Mouse (Mus musculus) limb, embryonic 11.5 days (tissue): ENCODE measurements around the gene Fam189b. TPM values are rescaled to one million over a fixed set of nuclear protein-coding genes. Genes with fewer than 3 reads are reported as not detected.

Experiments used
- ATAC-seq: fragments of 200-750 bp; cut with Nextera tagmentation; 2 replicates; pipeline ENCODE4 v1.8.0; 2017; ENCODE audit warnings: low read depth; ENCODE audit not compliant: insufficient number of reproducible peaks, low FRiP score, low TSS enrichment
- DNase-seq: peaks from one replicate; pipeline ENCODE4 v3.0.0-alpha.2; 2015; ENCODE audit warnings: low spot score
- H3K27ac ChIP-seq: fragments of 300-500 bp; sonication (generic); replicated peaks from 2 replicates; pipeline ENCODE4 v1.5.1; 2014; ENCODE audit warnings: low read depth, mild to moderate bottlenecking, low read length
- H3K27me3 ChIP-seq: fragments of 300-500 bp; sonication (generic); 2 replicates; pipeline ENCODE4 v1.6.1; 2014; ENCODE audit warnings: mild to moderate bottlenecking, low read length, mixed read lengths; ENCODE audit not compliant: control insufficient read depth, insufficient read depth
- H3K36me3 ChIP-seq: fragments of 300-500 bp; sonication (generic); 2 replicates; pipeline ENCODE4 v1.6.1; 2014; ENCODE audit warnings: mild to moderate bottlenecking, low read length, moderate library complexity, mixed read lengths; ENCODE audit not compliant: control insufficient read depth, insufficient read depth
- H3K4me1 ChIP-seq: fragments of 300-500 bp; sonication (generic); 2 replicates; pipeline ENCODE4 v1.6.1; 2014; ENCODE audit warnings: low read length, mixed read lengths; ENCODE audit not compliant: control insufficient read depth, insufficient read depth
- H3K4me2 ChIP-seq: fragments of 300-500 bp; sonication (generic); 2 replicates; pipeline ENCODE4 v1.6.1; 2014; ENCODE audit warnings: low read depth, mild to moderate bottlenecking, moderate library complexity; ENCODE audit not compliant: severe bottlenecking
- H3K4me3 ChIP-seq: fragments of 300-500 bp; sonication (generic); 2 replicates; pipeline ENCODE4 v1.5.1; 2014; ENCODE audit warnings: low read depth, low read length
- H3K9ac ChIP-seq: fragments of 300-500 bp; sonication (generic); 2 replicates; pipeline ENCODE4 v1.6.1; 2014; ENCODE audit warnings: mild to moderate bottlenecking, low read length
- H3K9me3 ChIP-seq: fragments of 300-500 bp; sonication (generic); 2 replicates; pipeline ENCODE4 v1.6.1; 2016; ENCODE audit warnings: low read length; ENCODE audit not compliant: control insufficient read depth
- WGBS: fragments of 180-500 bp; shearing (Covaris S2); extraction: QIAGEN DNeasy Blood & Tissue Kit; methylation state at CpG from one replicate; pipeline ENCODE4 v1.1.7; 2014; 5-methylcytosine and 5-hydroxymethylcytosine counted together
- polyA plus RNA-seq: library from polyadenylated mRNA; unstranded; fragments of >200 nt; fragmentation: Nextera tagmentation; extraction: Ambion mirVana; gene quantifications from 2 replicates; pipeline ENCODE4 v1.2.1, GENCODE M21; 2014

Gene Fam189b
- polyA plus RNA-seq, 1 experiment from 2014 or later = 24.0 TPM

DNA sequence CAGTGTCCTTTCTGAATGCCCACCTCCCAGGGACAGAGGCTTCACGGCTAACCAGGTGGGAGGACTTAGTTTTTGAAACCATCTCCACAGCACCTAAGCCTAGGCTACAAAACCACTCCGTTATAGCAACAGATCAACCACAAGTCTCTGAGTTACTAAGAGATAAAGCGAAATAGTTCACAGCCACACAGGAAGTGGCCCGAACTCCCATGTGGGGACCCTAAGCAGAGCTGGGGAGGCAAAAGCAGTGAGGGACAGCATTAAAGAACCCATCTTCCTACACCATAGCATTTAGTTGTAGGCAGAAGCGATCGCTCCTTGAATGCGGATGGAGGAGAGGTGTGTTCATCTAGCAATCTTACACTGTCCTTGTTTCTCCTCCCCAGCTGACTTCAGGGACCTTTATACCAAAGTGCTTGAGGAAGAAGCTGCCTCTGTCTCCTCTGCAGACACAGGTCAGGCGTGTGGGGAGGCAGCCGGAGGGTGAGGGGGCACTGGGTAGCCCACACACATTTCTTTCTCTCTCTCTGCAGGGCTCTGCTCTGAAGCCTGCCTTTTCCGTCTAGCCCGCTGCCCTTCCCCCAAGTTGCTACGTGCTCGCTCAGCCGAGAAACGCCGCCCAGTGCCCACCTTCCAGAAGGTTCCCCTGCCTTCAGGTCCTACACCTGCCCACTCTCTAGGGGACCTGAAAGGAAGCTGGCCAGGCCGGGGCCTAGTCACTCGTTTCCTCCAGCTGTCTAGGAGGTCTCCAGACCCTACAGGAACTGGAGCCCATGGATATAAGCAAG, 4.9 kb downstream of the Fam189b start:
- Histone ChIP-seq H3K27me3 (no peaks in the 10 kb centered on the region), H3K4me2 (no peak overlapping the region), H3K9ac (no peak overlapping the region; the same call in 1 of the 2 replicates), H3K9me3 (no peaks in the 10 kb centered on the region), H3K4me1 (peaks cover 22% of the 10 kb centered on the region), H3K36me3 (0 out of 2 replicates have a peak, but pooled peaks cover 2% of the 10 kb centered on the region), H3K4me3 (no peak overlapping the region), H3K27ac (no peak overlapping the region)
- ATAC-seq (no peak), DNase-seq (no peak)
- WGBS = 85% methylated on average over 18 of the region's 18 CpGs

GRCm38 (mm10) chr3:89188478-89188875, 5.5 kb downstream of the Fam189b start:
- no peaks in the 10 kb centered on the region for H3K27me3 ChIP-seq
- H3K4me3 ChIP-seq = no peak overlapping the region
- 75% methylated on average over 12 of the region's 12 CpGs for WGBS
- no peak overlapping the region for H3K27ac ChIP-seq
- H3K4me1 ChIP-seq = peaks cover 22% of the 10 kb centered on the region
- H3K4me2 ChIP-seq = no peak overlapping the region
- H3K9ac ChIP-seq = no peak overlapping the region; the same call in 1 of the 2 replicates
- 0 out of 2 replicates have a peak, but pooled peaks cover 2% of the 10 kb centered on the region for H3K36me3 ChIP-seq
- no peak for ATAC-seq
- H3K9me3 ChIP-seq = no peaks in the 10 kb centered on the region
- no peak for DNase-seq

- Histone ChIP-seq H3K27ac (no peak overlapping the region), H3K4me1 (peaks cover 3% of the 10 kb centered on the region), H3K36me3 (0 out of 2 replicates have a peak, but pooled peaks cover 2% of the 10 kb centered on the region), H3K4me3 (no peak overlapping the region), H3K4me2 (no peak overlapping the region), H3K9ac (no peak overlapping the region), H3K27me3 (no peaks in the 10 kb centered on the region), H3K9me3 (no peaks in the 10 kb centered on the region)
- DNase-seq (no peak), ATAC-seq (no peak)
- WGBS = 89% methylated on average over 8 of the region's 8 CpGs
Observed at GRCm38 (mm10) chr3:89190436-89190835, 7.5 kb downstream of the Fam189b start.

DNA sequence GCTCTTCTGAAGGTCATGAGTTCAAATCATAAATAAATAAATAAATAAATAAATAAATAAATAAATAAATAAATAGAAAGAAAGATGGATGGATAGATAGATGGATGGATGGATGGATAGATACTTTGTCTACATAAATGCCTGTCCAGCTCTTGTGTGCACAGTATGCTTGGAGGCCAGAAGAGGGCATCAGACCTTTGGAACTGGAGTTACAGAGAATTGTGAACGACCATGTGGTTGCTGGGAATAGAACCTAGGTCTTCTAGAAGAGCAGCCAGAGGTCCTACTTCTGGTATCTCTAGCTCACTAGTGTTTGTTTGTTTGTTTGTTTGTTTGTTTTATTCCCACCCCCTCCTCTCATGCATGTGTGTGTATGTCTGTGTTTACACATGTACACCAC, 10.4 kb downstream of the Fam189b start:
- no peak overlapping the region for H3K4me3 ChIP-seq
- peaks cover 4% of the 10 kb centered on the region for H3K4me1 ChIP-seq
- H3K27me3 ChIP-seq = no peaks in the 10 kb centered on the region
- 71% methylated on average over 1 of the region's 1 CpGs for WGBS
- no peak overlapping the region for H3K27ac ChIP-seq
- ATAC-seq (no peak), DNase-seq (no peak)
- H3K9me3 ChIP-seq = no peaks in the 10 kb centered on the region
- H3K36me3 ChIP-seq = no peaks in the 10 kb centered on the region
- H3K4me2 ChIP-seq = no peak overlapping the region
- no peak overlapping the region for H3K9ac ChIP-seq

- no peak overlapping the region for H3K4me3 ChIP-seq
- H3K4me2 ChIP-seq = no peak overlapping the region
- H3K9me3 ChIP-seq = no peaks in the 10 kb centered on the region
- DNase-seq (no peak), ATAC-seq (no peak)
- H3K27me3 ChIP-seq = no peaks in the 10 kb centered on the region
- 90% methylated on average over 2 of the region's 2 CpGs for WGBS
- H3K9ac ChIP-seq = no peak overlapping the region
- peaks cover 4% of the 10 kb centered on the region for H3K4me1 ChIP-seq
- H3K27ac ChIP-seq = no peak overlapping the region
- H3K36me3 ChIP-seq = no peaks in the 10 kb centered on the region
Observed at GRCm38 (mm10) chr3:89193853-89194252, 10.9 kb downstream of the Fam189b start.

DNA sequence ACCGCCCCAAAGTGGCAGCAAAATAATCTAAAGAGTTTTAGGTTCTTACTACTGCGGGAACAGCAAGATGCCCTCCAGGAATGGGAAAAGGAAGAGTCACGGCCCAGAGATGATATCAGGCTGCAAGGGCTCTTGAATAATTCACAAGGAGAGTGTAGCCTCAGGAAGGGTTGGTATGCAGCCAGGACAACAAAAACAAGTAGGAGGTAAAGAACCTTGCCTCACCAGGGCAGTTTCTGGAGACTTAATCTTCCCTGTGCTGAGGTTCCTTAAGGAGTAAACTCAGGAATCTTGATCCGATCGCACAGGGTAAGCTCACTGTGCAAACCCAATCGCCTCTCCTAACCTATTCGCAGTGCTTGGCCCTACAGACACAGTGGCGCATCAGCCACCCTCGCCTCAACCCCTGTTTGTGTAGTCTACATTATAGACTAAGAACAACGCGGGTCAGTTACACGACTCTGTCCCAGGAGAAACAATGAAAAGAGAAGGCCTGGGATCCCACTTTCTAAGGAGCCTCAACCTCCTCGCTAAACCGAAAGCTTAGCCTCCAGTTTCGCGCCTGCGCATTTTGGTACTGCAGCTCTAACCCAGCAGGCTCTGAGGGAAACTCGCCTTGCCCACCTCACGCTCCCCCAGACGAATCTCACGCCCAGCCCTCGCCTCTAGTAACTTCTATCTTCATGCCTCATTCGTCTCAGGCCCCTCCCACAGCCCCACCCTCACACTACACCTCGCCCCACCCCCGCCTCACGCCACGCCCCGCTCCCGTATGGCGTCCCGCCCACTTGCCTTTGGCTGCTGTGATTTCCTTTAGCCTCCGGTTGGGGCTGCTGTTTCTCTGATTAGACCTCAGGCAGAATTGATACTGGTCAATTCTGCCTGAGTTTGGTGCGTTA, 13.3 kb downstream of the Fam189b start:
- H3K9ac ChIP-seq = peak overlapping the region; percentile 59
- H3K9me3 ChIP-seq = no peaks in the 10 kb centered on the region

GRCm38 (mm10) chr3:89199839-89200238, 16.9 kb downstream of the Fam189b start:
- no peak overlapping the region for H3K4me3 ChIP-seq
- no peak for DNase-seq
- no peak overlapping the region for H3K9ac ChIP-seq
- H3K4me2 ChIP-seq = no peak overlapping the region
- peaks cover 8% of the 10 kb centered on the region for H3K4me1 ChIP-seq
- WGBS = 82% methylated on average over 3 of the region's 3 CpGs
- H3K27ac ChIP-seq = no peak overlapping the region
- no peaks in the 10 kb centered on the region for H3K36me3 ChIP-seq
- no peak for ATAC-seq
- no peaks in the 10 kb centered on the region for H3K27me3 ChIP-seq
- no peaks in the 10 kb centered on the region for H3K9me3 ChIP-seq

More for the DNA sequence above, 13.3 kb downstream of the Fam189b start:
- Histone ChIP-seq H3K27me3 (no peaks in the 10 kb centered on the region), H3K27ac (peak overlapping the region; percentile 64), H3K4me1 (peaks cover 4% of the 10 kb centered on the region), H3K36me3 (no peaks in the 10 kb centered on the region), H3K4me3 (peak overlapping the region; percentile 21), H3K4me2 (peak overlapping the region; percentile 35)
- ATAC-seq (peak; percentile 93), DNase-seq (peak; percentile 90)
- WGBS = 11% methylated on average over 33 of the region's 33 CpGs
